Mouse (Mus musculus) urinary bladder, adult 2 months (tissue): ENCODE measurements at regions not wholly inside any gene's neighbourhood (a gene's known extent, or its start where the extent isn't known, plus 50 kb on each side); places are given as distances from the start of the nearest gene placed in this dataset.

ENCODE experiments used
- DNase-seq: peaks from one replicate; pipeline ENCODE4 v3.0.0; 2022; ENCODE audit warnings: low spot score

DNA sequence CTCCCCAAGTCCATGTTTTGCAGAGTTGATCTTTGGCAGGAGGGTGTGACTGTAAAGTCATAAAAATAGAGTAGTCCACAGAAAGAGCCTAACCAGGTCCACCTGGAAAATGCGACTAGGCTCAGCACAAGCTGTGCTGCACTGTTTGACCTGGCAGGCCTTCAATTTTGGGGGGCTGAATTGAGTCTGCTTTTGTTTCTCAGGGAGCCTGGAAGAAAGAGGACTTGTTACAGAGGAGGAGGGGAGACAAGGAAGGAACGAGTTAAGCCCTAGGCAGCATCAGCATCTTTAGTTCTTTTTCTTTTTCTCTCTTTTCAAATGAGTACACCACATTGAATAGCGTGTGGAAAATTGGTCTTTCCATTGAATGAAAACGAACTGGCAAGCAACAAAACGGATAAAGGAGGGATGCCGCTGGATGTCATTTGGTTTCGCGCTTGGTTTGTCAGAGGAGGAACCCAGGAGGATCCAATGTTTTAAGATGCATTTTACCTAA, 516.1 kb downstream of the Gja1 start:
- DNase-seq: no peak

DNA sequence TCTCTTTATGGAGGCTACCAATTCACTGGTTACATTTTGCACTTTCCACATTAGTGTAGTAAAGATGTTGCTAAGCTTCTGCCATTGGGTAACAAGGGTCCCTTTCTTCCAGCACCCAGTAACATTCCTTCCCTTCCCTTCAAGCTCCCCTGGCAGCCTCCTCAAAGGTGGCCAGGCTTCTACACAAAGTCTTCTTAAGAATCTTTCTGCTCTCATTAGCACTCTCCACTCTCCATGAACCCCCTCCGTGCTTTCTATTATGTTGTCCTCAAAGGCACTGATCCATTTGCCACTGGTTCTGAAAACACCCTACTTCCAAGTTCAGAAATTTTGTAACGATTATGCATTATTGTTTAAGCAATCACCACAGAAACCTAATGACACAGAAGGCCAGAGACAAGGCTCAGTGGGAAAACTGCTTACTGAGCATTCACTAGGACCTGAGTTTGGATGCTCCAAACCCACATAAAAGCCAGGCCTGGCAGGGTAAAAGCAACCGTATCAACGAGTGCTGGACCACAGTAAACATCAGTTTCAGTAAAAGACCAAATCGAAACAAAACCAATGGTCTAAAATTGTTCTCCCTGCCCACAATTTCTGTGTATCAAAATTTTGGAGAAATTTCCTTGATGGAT, 522.6 kb downstream of the Gja1 start:
- no peak for DNase-seq

DNA sequence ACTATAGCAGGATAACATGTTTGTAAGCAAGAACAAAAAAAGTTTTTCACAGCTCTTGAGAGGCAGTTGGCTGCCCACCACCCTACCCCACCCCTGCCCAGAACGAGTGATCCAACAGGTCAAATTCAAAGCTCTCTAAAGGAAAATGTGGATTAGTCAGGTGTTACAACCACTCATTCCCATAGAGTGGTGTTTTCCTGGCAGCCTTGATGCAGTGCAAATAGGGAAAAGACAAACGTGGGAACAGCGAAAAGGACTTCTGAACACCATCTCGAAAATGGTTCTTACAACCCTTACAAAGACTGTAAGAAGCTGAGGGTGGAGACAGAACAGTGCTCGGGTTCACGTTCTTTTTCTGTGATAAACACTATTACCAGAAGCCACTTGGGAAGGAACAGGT, 523.8 kb downstream of the Gja1 start:
- DNase-seq: no peak

DNA sequence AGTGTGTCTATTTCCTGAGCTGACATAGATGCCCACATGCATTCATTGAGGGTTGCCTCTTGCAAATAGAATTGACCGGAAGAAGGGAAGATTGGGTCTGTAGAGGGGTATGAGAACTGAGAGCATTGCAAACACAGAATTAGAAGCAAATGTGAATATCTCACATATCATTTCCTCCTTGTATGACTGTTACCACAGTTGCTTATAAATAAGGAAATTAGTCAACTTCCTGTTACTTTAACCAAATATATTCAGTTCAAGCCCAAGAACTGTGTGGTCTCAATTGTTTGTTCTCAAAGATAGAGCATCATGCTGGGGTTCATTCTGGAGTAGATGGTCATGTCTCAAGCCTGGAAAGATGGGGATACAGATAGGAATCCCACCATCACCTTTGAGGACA, 535.6 kb downstream of the Gja1 start:
- DNase-seq: no peak

DNA sequence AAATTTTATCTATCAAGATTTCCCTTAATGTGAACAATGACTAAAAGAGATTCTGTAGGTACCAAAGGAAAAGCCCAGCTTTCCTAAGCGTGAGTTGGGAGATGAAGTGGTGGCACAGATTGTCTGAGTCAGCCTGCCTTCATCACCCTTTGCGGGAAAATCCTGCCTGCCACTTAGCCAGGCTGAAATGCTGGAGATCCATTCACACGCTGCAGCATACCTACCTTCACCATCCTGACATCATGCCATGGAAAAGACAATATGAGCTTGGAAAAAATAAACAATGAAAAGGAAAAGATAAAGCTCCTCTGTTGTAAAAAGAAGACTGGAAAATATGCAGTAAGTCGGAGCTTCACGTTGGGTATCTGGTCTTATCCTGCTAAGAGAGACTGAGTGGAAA, 537.0 kb downstream of the Gja1 start:
- no peak for DNase-seq

DNA sequence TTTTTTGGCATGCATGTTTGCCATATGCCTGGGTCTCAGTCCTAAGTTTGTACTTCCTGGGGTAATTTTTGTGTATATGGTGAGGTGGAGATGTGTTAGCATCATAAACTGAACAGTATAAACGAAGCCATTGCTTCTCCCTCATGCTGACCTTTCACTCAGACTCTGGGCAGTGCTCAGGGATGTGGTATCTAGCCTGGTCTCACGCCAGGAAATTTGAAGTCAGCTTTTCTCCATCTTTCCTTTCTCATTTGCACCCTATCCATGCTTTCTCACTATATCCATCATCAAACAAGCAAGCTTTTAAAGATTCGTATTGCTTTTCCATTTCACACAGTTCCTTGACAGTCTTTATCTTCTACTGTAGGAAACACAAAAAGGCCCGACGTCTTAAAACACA, 541.3 kb downstream of the Gja1 start:
- no peak for DNase-seq

DNA sequence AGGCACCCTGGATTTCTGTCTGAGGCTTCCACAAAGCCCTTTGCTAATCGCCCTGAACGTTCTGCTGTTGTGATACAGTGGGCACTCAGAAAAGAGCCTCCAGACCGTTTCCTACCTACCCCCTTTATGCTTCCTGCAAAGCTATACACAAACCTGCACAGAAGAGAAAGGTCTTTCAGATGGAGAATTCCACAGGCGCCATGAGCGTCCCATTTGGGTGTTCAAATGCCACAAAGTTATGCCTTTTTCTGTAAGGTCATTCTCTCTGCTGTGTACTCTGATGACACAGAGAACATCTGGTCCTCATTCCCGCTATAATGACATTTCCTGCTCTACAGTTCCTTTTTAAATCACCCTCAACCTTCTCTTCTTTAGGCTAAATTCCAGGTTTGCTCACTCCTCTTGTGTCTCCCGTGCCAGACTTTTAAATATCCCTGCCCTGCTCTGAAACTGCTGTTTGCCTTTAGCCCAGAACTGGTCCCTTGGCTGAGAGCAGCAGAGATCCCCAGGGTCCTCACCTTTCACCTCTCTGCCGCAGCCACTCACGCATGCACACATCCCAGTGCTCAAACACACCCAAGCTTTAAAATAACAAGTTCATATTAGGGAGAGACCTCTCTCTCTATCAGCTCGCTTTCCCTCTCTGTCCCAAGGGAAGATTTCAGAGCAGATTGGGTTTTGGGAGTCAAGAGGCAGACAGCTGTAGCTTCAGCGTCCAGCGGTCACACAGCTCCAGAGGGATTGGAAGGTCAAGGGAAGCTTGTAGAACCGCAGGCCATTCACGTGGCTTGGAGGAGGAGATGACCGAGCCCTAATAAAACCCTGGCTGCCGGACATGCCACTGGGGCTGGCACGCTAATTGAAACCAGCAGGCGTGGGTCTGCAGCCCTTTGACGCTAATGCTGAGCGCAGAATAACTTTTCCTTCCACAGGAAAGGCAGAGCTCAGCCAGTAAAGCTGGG, 543.9 kb downstream of the Gja1 start:
- DNase-seq: peak; percentile 26

DNA sequence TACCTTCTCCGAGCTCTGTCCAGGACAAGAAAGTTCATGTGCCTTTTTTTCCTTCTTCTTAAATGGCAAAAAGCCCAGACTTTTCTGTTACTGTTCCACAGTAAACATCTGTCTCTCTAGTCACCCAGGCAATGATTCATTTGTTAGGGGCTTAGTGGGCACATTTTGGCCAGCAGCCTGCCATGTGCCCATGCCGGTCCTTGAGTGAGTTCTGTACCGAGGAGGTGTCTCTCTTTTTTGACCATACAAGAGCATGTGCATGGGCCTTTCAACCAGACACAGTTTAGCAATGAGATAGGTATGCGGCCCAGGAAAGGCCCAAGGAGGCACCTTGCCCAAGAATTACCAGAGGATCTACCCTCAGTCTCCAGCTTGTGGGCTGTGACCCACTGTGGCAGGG, 551.0 kb upstream of the Hsf2 start:
- no peak for DNase-seq

DNA sequence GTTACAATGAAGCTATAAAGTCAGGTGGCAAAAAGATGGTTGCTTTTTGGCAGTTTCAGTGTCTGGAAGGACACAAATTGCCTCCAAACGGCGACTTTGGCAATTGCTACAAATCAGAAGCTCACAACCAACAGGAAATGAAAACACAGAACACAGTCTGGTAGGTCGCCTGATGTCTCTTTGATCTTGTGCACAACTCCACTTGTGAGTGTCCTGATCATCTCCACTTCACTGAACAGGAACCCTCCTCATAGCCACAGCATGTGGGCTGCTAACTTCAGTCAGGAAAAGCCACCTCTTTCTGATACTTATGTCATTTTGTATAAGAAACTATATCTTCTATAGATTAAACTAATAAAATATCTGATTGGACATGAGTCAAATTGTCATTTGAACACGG, 544.2 kb upstream of the Hsf2 start:
- DNase-seq: no peak

DNA sequence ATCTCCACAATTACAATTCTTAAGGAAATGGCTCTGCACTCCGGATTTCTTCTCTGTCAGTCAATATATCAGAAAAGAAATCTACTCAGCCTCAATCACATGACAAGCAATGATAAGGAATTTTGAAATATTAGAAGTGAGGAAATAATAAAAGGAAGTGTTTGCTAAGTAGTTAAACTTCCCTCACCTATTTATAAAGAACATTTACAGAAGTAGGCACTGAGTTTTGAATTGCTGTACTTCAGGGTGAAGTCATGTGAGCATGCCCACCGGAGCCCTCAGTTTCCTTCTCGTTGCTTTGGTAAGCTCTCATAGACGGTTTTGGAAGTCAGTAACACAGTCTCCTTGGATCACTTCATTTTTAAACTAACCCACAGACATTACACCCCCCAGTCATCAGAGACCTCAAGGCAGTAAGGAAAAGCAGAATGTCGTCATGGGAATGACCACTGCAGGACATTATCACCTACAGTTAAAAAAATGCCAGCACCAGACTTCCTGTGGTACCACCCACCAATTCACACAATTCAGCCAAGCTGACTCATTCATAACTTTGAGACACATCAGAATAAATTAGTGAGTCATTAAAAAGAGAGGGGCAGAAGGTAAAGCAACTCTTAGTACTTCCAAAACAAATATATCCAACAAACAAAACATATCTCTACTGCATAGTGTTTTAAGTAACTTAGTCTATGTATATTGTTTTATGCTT, 541.6 kb upstream of the Hsf2 start:
- DNase-seq: no peak

DNA sequence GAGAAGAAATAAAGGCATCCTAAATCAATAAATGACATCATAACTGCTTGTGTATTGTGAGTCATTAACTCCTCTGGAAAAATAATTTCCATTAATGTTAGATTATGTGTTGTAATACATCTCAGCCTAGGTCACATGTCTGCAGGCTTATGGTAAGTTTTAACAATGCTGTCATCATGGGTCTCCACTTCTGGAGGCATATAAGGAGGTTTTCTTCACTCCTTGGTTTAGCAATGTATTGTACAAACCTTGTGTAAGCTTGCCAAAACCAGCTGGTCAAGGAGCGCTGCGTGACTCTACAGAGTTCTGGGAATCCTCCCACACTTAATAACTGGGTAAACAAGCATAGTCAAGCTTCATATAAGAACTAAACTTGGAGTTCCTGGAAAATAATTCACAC, 529.5 kb upstream of the Hsf2 start:
- no peak for DNase-seq

DNA sequence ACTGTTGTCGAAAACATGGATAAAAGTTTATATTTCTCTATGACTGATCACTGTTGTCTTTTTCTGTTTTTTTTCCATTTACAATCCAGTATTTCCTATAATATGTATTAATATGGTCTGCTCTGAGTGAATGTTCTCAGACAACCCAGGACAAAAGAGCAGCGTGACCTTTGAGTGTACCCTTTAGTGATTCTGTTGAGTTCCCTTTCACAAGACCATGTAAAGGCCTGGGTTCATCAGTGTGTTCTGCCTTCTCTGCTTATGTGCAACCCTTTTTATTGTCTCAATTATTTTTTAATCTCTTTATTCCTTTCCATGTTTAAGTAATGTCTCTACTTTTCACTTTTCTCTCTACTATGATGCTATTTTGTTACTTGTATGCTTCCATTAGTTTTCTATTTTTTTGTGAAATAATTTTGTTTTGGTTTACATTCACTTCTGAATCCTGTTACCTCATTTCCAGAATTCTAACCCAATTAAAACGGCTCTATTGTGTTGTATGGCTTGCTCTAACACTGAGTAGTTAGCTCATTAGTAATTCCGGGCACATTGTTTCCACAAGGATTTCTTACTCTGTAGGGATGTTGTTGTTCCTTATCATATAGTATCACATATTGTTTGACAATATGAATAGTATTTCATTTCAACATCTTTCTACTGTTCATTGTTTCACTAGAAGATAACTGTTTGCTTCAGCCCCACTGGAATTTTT, 523.9 kb upstream of the Hsf2 start:
- no peak for DNase-seq

DNA sequence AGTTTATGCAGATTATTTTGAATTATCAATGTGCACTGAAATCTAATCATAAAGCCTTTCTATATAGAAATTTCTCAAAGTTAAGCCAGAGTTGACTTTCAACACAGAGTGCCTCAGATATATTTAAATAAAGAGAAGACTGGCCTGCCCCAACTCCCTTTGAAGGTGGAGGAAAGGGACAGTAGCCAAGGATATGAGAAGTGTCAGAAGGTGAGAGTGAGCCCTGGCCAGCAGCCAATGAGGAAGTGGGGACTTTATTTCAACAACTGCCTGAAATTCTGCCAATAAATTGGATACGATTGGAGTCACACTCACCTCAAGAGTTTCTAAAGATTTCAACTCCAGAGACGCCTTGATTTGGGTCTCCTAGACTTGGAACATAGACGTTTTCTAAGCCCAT, 523.0 kb upstream of the Hsf2 start:
- no peak for DNase-seq

DNA sequence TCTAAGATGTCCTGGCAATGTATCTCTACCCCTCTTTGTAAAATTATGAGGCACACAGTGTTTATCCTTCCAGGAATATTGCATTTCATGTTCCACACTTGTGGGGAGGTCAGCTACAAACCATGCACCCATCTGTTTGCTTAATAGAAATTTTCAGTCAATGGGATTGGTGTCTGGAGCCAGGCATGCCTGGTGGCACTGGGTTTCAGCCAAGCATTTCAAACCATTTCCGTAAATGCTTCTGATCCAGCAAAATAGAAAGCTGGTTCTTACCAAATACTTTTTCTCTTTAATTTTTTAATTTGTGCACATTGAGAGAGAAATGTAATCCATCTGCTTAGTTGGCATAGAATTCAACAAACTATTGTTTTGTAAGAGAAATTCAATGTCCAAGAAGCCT, 517.3 kb upstream of the Hsf2 start:
- DNase-seq: no peak

DNA sequence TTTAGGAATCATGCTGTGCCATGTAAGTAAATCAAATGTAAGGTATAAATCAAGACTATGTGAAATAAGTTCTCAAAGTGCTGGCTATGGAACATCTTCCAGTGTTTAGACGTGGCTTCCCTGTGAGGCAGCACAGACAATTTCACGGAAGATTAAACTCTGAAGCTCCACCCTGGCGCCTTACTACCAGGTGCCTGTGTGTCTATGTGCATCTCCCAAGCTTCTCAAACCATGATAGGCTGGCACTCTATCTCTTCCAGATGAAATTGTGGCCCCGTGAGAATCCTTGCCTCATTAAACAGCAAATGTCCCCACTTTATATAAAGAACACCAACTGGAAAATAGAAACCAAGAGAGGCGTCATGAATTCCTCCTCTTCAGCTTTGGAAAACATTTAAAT, 511.4 kb upstream of the Hsf2 start:
- DNase-seq: no peak

DNA sequence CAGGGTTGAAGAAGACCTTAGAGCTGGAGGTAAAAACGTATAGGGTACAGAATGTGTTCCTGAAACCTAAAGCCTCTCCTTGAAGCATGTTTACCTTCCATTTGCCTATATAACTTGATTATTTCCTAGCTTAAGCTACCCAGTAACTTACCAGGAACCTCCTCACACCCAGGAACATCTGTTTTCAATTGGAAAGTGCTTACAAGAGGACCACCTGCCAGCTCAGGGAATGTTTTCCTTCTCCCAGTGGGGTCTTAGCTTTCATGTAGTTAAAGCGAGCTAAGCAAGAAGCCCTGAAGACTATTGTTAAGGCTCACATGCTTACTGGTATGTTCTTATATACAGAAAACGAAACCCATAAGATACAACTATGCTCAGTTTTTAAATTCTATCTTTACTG, 506.6 kb upstream of the Hsf2 start:
- no peak for DNase-seq

DNA sequence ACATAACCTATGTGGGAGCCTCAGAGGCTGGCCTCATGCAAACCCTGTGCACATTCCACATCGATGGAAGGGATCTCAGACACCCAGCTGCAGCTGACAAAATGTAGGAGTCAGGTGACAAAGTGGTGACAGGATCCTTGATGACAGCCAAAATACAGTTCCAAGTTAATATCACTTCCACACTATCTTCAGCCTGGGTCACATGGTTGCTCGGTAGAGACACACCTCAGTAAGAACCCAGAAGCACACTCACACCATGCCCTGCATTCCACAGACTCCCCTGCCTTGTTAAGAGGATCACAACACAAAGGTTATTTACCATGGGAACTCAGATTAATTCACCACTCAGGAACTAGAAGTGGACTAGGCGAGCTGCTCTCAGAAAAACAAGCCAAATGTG, 505.4 kb upstream of the Hsf2 start:
- DNase-seq: no peak

DNA sequence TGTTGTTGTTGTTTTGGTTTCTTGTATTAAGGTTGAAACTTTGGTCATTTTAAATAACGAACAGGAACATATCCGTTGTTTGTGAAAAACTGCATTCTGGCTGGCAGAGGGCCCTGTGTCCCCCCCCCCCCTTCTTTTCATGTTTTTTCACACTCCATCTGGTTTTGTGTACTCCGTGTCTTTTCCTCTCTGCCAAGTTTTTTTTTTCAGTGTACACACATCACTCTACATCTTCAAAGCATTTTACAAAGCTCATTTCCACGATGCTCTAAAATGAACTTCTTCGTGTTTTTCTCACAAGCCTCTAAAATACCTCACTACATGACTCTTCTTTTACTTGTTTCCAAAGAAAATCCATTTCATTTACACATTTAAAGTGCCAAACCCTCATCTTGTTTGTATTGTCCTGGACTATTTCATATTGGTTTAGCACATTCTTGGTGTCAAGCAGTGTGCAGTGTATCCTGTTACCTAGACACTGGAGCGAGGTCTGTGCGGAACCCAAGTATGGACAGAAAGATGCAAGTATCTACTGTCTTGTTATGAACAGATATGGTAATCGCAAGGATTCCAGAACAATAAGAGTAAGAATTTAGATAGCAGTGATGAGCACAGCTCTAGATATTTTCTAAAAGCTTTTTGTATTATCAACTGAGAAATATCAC, 503.5 kb upstream of the Hsf2 start:
- no peak for DNase-seq

DNA sequence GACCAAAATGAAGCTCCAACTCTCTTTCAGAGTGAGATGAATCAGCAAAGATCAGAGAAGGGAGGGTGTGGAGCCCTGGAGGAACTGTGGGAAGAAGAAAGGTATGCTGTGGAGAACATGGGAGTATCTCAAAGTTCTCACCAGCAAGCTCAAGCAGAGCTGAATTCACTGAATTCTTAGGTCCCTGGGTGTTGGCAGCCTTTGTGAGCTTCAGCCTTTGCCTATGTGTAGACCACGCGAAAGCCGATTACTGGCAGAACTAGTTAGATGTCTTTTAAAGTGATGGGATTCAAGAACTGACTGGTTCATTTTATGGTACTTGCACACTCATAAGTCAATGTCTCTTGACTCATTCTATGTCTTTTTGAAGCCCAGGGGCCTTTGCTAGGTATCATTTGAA, 491.2 kb upstream of the Hsf2 start:
- DNase-seq: no peak

DNA sequence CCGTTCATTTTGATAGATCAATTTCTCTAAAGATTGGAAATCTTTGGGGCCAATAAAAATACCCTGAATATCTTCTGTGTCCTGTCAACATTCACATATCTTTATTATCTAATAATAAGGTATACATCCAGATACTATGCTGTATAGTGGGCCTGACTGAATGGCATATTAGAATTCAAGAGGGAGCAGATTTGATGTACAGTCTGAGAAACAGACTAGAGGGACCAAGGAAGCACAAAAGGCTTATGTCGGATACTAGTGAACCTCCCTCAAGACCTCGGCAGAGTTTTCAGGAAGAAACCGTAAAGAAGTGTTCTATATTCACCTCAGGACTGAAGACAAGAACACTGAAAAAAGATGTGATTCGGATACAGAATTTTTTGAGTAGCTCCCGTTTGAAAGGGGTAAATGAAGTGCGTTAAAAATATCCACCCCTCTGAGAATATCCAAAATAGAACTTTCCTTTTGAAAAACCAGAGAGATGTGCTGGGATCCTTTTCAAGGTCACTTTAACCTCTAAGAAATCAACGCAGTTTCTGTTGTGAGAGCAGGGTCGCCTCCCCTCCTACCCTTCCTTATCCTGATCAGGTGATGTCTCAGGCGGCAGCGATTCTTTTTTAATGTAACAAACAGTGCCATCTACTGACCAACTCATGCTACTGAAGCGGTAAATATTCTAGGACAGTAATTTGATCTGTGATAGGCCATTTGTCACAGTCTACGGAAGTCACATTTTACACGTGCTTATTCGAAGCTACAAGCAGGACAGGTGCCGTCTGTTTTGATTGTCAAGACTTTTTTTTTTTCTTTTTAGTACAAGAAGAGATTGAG, 485.1 kb upstream of the Hsf2 start:
- DNase-seq: no peak

DNA sequence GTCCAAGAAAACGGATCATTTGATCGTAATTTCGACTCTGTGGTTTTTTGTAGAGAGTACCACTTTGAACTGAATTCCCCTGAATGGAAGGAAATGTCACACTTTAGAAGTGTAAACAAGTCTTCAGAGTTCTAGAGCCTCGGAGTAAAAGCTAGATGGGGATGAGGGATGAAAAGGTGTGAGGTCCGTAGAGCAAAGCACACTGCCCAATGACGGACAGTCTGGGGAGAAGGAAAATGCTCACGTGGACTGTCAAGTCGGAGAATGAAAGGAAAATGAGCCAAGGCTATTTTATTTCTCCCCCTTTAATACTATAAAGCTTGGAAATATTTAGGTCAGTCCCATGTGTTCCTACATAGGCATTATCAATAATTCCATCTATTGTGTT, 484.5 kb upstream of the Hsf2 start:
- no peak for DNase-seq
